Mouse (Mus musculus): ENCODE results near the gene Mllt6.

DNA sequence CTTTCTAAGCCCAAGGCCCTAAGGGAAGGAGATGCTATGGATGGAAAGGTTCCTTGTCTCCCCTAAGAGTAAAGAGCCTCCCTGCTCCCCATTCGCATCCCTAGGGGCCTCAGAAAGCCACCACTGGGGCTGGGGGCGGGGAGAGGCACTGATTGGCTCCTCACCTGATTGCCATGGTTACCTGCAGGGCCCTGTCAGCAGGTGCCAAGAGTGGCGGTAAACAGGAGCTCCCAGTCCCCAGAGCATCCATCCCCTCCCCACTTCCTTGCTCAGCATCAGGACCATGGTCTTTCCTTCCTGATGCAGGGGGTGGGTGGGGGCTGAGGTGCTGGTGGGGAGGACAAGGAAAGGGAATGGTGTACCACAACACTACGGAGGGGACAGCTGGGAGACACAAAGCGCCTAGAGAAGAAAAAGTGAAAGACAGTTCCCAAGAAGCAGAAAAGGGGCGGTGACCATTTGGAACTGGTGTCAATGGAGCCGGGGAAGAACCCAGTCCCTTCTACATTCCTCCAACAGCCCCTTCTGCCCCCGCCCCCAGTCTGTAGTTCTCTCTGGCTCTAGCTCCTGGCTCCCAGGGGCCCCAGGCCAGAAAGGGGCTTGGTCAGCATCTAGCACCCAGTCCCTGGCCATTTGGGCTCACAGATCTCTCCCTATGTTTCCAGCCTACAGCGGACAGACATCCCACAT, 32.6 kb downstream of the Mllt6 start:
- no peak for TF ChIP-seq CTCF (IDR thresholded peaks at IDR 0.05; ENCODE audit: borderline replicate concordance, insufficient read depth, low read depth, low read length)
- no peak for TF ChIP-seq POLR2A (IDR thresholded peaks at IDR 0.05; ENCODE audit: borderline replicate concordance, insufficient read depth, low read length)

Measured in cerebellum, adult 2 months (tissue).